Mouse (Mus musculus): ENCODE results near the gene Msx3. TPM values are rescaled to one million over a fixed set of nuclear protein-coding genes. Genes with fewer than 3 reads are reported as not detected.
A peak's percentile ranks its signal among the peaks of the same experiment; 100 is the strongest.

The Msx3 gene
- total RNA-seq, 2 experiments from 2014 or later: not detected

- peak in 1 of 2 experiments; percentile 9 for DNase-seq (ENCODE audit: low spot score in 2 of 2)
These were observed 8.8 kb upstream of the Msx3 start for GRCm38 (mm10) chr7:140057413-140058407.

- no peak for DNase-seq (ENCODE audit: low spot score in 2 of 2)
These were observed 5.2 kb upstream of the Msx3 start for GRCm38 (mm10) chr7:140054124-140054523.

GRCm38 (mm10) chr7:140049115-140049689 lies 313 bp upstream of the Msx3 start:
- peak in 1 of 2 experiments; percentile 29 for DNase-seq (ENCODE audit: low spot score in 2 of 2)

- no peak for DNase-seq (ENCODE audit: low spot score in 2 of 2)
These were observed 1.0 kb downstream of the Msx3 start for GRCm38 (mm10) chr7:140047811-140048311.

- DNase-seq (ENCODE audit: low spot score in 2 of 2): no peak
These were observed 3.3 kb downstream of the Msx3 start for GRCm38 (mm10) chr7:140045546-140045945.

GRCm38 (mm10) chr7:140042728-140043127 lies 6.2 kb downstream of the Msx3 start:
- no peak for DNase-seq (ENCODE audit: low spot score in 2 of 2)

GRCm38 (mm10) chr7:140037171-140037555 lies 11.7 kb downstream of the Msx3 start:
- DNase-seq (ENCODE audit: low spot score in 2 of 2): no peak

- DNase-seq (ENCODE audit: low spot score in 2 of 2): peak; percentile 91 to 94
These were observed 12.4 kb downstream of the Msx3 start, which contains the start of the genes Zfp511 and Tubgcp2 for GRCm38 (mm10) chr7:140036281-140037170. Gene Zfp511 (plus strand): TSS chr7:140036391. Gene Tubgcp2 (minus strand): TSS chr7:140036669.

GRCm38 (mm10) chr7:140035456-140035855 lies 13.4 kb downstream of the Msx3 start:
- no peak for DNase-seq (ENCODE audit: low spot score in 2 of 2)

- no peak for DNase-seq (ENCODE audit: low spot score in 2 of 2)
These were observed 15.5 kb downstream of the Msx3 start for GRCm38 (mm10) chr7:140033386-140033785.

GRCm38 (mm10) chr7:140032366-140032765 lies 16.5 kb downstream of the Msx3 start:
- no peak for DNase-seq (ENCODE audit: low spot score in 2 of 2)

- DNase-seq (ENCODE audit: low spot score in 2 of 2): no peak
These were observed 17.1 kb downstream of the Msx3 start for GRCm38 (mm10) chr7:140031771-140032170.

GRCm38 (mm10) chr7:140011336-140011735 lies 37.6 kb downstream of the Msx3 start:
- no peak for DNase-seq (ENCODE audit: low spot score in 2 of 2)

GRCm38 (mm10) chr7:140007781-140008180 lies 41.1 kb downstream of the Msx3 start:
- DNase-seq (ENCODE audit: low spot score in 2 of 2): no peak

GRCm38 (mm10) chr7:140006861-140007611 lies 41.9 kb downstream of the Msx3 start:
- no peak for DNase-seq (ENCODE audit: low spot score in 2 of 2)

- no peak for DNase-seq (ENCODE audit: low spot score in 2 of 2)
These were observed 44.2 kb downstream of the Msx3 start for GRCm38 (mm10) chr7:140004666-140005065.

- no peak for DNase-seq (ENCODE audit: low spot score in 2 of 2)
These were observed 47.7 kb downstream of the Msx3 start for GRCm38 (mm10) chr7:140001086-140001740.

- no peak for DNase-seq (ENCODE audit: low spot score in 2 of 2)
These were observed 50.1 kb downstream of the Msx3 start for GRCm38 (mm10) chr7:139998691-139999350.
